Mouse (Mus musculus) limb, embryonic 10.5 days (tissue): ENCODE measurements around the gene Rnf144b. TPM values are rescaled to one million over a fixed set of nuclear protein-coding genes. Genes with fewer than 3 reads are reported as not detected.

Experiments used
- DNase-seq: peaks from one replicate; pipeline ENCODE4 v3.0.0-alpha.2; 2017; ENCODE audit warnings: low spot score
- H3K27ac ChIP-seq: fragments of 300-500 bp; sonication (generic); 2 replicates; pipeline ENCODE4 v1.5.1; 2016; ENCODE audit warnings: mild to moderate bottlenecking
- H3K27me3 ChIP-seq: fragments of 300-500 bp; sonication (generic); 2 replicates; pipeline ENCODE4 v1.6.1; 2016; ENCODE audit warnings: low read depth, mild to moderate bottlenecking; ENCODE audit not compliant: poor library complexity, severe bottlenecking
- H3K36me3 ChIP-seq: fragments of 300-500 bp; sonication (generic); 2 replicates; pipeline ENCODE4 v1.6.1; 2016; ENCODE audit warnings: mild to moderate bottlenecking, moderate library complexity
- H3K4me1 ChIP-seq: fragments of 300-500 bp; sonication (generic); 2 replicates; pipeline ENCODE4 v1.6.1; 2016
- H3K4me3 ChIP-seq: fragments of 300-500 bp; sonication (generic); 2 replicates; pipeline ENCODE4 v1.5.1; 2016; ENCODE audit warnings: mild to moderate bottlenecking, moderate library complexity
- H3K9me3 ChIP-seq: fragments of 300-500 bp; sonication (generic); replicated peaks from 2 replicates; pipeline ENCODE4 v1.6.1; 2016; ENCODE audit warnings: mild to moderate bottlenecking
- WGBS: fragments of 180-500 bp; shearing (Covaris S2); methylation state at CpG from one replicate; pipeline ENCODE4 v1.1.7; 2016; 5-methylcytosine and 5-hydroxymethylcytosine counted together
- polyA plus RNA-seq: library from polyadenylated mRNA; unstranded; fragments of >200 nt; fragmentation: Nextera tagmentation; extraction: Ambion mirVana; gene quantifications from 2 replicates; pipeline ENCODE4 v1.2.1, GENCODE M21; 2016

Rnf144b gene
- polyA plus RNA-seq, 1 experiment from 2014 or later: 0.61 TPM

DNA sequence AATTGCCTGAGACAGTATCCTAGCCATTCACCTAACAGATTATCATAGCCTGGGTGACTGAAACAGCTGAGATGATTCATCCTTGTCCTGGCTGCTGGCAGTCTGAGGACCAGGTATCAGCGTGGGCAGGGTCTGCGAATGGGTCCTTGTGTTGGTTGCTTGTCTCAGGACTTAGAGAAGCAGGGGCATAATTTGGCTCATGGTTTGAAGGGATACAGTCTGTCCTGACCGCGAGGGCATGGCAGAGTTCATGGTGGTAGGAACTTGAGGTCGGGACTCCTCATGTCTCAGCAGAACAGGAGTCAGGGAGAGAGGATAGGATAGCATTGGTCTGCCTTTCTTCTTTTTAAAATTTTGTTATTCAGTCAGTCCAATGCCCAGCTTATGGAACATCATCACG is 121.1 kb downstream of the Rnf144b start:
- WGBS: 94% methylated on average over 6 of the region's 6 CpGs
- H3K36me3 ChIP-seq: no peaks in the 10 kb centered on the region
- no peak for DNase-seq
- H3K27ac ChIP-seq: no peak overlapping the region
- H3K9me3 ChIP-seq: no peaks in the 10 kb centered on the region
- H3K4me1 ChIP-seq: peaks cover 13% of the 10 kb centered on the region; the same call in 1 of the 2 replicates
- no peak overlapping the region for H3K4me3 ChIP-seq
- H3K27me3 ChIP-seq: no peaks in the 10 kb centered on the region

DNA sequence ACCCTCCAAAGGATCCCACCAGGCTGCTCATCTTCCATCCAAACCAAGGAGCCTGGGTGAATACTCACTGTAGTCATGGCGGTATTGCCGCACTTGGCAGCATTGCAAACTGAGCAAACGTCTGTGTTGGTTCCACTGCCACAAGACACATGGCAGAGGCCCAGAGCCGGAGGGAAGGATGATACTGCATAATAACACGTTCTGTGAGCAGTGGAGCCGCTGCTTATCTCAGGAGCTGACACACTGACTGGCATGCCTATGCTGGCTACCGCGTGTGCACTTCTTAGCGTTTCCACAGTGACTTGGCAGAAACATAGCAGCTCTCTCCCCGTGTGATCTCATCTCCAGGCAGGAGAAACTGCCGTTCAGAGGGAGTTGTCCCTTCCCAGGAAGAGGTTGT is 122.3 kb downstream of the Rnf144b start:
- Histone ChIP-seq H3K27me3 (no peaks in the 10 kb centered on the region), H3K4me3 (no peak overlapping the region), H3K4me1 (peaks cover 13% of the 10 kb centered on the region; the same call in 1 of the 2 replicates), H3K36me3 (no peaks in the 10 kb centered on the region), H3K9me3 (no peaks in the 10 kb centered on the region), H3K27ac (no peak overlapping the region)
- DNase-seq: no peak
- 86% methylated on average over 11 of the region's 11 CpGs for WGBS

DNA sequence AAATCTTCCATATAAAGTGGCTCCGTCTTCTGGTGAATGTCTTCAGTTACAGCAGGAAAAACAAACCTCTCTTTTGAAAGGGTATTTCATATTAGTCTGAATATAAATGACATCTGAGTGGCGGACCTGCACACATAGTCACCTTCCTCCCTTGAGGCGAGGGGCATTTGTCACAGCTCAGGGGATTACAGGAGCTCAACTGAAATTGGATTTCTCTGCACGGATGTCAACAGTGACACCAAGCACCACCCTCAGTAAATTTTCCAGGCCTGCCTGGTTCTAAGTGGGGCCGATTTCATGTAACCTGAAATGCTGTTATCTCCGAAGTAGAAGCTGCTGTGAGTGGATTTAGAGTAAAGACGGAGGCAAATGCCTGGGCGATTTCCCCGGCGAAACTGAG is 124.0 kb downstream of the Rnf144b start:
- no peak overlapping the region for H3K4me3 ChIP-seq
- no peak overlapping the region for H3K27ac ChIP-seq
- H3K27me3 ChIP-seq: no peaks in the 10 kb centered on the region
- 76% methylated on average over 10 of the region's 10 CpGs for whole genome bisulfite sequencing
- H3K4me1 ChIP-seq: peaks cover 13% of the 10 kb centered on the region; the same call in 1 of the 2 replicates
- H3K36me3 ChIP-seq: no peaks in the 10 kb centered on the region
- DNase-seq: no peak
- H3K9me3 ChIP-seq: no peaks in the 10 kb centered on the region

DNA sequence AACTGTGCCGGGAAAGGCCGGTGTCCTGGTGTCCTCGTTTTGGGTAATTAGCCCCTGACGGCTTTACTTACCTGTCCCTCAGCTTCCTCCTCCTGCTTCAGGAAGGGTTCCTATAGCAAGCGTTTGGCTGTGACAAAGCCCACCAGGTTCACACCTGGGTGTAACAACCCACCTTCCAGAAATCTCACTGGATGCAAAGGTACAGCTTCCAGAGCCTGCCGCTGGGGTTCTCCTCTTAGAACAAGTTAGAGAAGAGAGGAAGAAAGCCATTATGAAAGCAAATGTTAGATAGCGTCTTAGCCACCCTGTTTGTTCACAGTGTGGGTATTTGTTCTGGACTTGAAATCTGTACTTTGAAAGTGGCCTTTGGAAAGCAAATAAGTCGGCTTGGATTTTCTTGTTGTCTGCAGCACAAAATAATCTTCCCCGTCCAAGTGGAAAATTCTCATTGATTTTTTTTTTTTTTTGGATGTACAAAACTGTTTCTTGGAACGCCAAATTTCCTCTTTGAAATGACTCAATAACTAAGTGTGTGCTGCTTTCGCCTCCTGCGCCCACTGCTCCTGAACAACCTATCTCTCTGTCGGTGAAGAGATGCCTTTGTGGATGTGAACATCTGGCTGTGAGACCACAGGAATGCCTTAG is 124.8 kb downstream of the Rnf144b start:
- DNase-seq: no peak
- Histone ChIP-seq H3K4me1 (peaks cover 13% of the 10 kb centered on the region; the same call in 1 of the 2 replicates), H3K36me3 (no peaks in the 10 kb centered on the region), H3K27me3 (no peaks in the 10 kb centered on the region), H3K9me3 (no peaks in the 10 kb centered on the region), H3K27ac (no peak overlapping the region), H3K4me3 (no peak overlapping the region)
- 53% methylated on average over 13 of the region's 13 CpGs for WGBS

DNA sequence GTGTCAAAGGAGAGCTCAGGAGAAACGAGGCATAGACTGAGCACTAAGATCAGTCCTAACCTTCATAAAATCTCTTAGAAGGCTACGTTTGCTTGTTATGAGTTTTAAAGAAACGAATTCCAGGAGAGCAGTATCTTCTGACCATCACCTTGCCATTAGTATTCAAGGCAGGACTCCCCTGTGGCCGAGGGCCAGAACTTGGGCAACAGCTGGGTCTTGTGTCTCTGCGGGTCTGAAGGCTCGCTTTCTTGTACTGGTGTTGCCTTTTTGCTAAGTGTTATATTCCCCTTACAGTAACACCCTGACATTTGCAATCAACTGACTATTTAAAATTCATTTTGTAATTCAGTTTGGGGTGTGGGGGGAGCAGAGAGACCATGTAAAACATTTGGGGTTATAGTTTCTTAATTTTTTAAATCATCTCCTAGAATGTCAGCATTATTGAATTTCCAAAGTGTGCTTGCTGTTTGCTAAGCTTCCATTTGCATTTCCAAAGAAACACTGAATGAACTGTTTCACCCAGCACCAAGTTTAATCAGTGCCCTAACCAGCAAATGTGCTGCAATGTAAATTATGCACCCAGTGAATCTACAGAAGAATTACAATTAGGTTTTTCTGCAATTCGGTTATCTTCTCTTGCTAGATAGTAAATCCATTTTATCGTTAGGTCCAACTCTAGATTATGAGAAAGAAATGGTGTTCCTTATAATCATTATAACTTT is 126.0 kb downstream of the Rnf144b start:
- Histone ChIP-seq H3K27ac (no peak overlapping the region), H3K9me3 (no peaks in the 10 kb centered on the region), H3K4me1 (peaks cover 13% of the 10 kb centered on the region; the same call in 1 of the 2 replicates), H3K36me3 (no peaks in the 10 kb centered on the region), H3K27me3 (no peaks in the 10 kb centered on the region), H3K4me3 (no peak overlapping the region)
- 80% methylated on average over 8 of the region's 8 CpGs for WGBS
- DNase-seq: no peak

DNA sequence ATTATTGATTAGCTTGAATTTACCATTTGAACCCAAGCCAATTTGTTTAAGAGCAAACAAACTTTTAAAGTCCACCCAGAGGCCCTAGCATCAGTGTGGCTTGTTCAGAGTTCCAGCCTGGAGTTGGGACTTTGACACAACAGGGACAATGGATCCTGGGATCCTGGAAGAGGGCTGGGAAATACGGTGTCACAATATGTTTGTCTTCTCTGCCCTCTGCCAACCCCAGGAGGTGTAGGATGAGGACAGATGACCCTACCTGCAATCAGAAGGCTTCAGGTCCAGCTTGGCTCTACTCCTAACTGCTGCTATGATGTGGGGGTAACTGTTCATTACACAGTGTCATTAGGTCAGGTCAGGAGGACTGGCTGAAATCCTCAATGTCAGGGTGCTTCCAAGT is 128.2 kb downstream of the Rnf144b start:
- H3K27ac ChIP-seq: no peak overlapping the region
- H3K27me3 ChIP-seq: no peaks in the 10 kb centered on the region
- WGBS: 95% methylated on average over 1 of the region's 1 CpGs
- H3K36me3 ChIP-seq: no peaks in the 10 kb centered on the region
- no peak overlapping the region for H3K4me3 ChIP-seq
- no peak for DNase-seq
- H3K9me3 ChIP-seq: no peaks in the 10 kb centered on the region
- peaks cover 13% of the 10 kb centered on the region; the same call in 1 of the 2 replicates for H3K4me1 ChIP-seq

DNA sequence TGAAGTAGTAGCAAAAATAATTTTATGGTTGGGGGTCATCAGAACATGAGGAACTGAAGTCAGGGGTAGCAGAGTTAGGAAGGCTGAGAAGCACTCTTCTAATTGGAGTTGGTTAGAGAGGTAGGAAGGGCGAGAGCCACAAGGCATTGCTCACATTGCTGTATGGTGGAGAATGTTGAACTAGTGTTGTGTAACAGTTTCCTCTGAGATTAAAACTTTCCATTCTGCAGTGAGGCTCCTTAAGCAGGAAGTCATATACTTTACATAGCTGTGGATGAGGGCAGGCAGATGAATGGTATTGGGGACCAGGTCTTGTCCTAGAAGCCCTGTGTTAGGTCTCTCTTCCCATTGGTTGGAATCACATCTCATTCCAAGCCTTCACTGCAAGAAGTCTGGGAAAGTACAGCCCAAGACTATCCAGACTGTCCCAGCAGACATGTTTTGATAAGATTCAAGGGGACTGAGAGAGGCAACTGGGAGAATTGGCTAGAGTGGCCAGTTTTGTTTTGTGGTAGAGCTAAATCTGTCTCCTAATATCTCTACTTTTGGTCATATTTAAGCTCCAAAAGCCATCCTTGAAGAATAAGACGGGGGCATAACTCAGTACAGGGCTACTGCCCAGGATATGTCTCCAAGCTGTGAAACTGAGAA is 128.8 kb downstream of the Rnf144b start:
- no peak for DNase-seq
- H3K4me3 ChIP-seq: no peak overlapping the region
- 92% methylated on average over 2 of the region's 2 CpGs for WGBS
- no peak overlapping the region for H3K27ac ChIP-seq
- H3K9me3 ChIP-seq: no peaks in the 10 kb centered on the region
- H3K36me3 ChIP-seq: no peaks in the 10 kb centered on the region
- H3K4me1 ChIP-seq: peaks cover 13% of the 10 kb centered on the region; the same call in 1 of the 2 replicates
- no peaks in the 10 kb centered on the region for H3K27me3 ChIP-seq

DNA sequence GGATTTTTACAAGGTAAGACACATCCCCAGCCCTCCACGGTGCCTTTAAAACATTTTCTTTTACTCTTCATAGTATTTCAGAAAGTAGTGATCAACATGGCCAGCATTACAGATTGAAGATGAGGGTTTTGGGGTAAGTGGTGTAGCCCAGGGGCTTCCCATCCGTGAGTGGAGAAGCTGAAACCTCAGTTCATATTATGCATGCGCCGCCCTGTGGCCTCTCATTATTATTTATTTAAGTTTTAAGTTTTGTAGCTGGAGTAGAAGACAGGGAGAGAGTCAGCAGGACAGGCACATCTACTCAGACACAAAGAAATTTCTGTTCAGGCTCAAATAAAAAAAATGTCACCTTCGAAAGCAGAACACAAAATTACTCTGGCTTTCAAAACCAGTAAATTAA is 131.3 kb downstream of the Rnf144b start:
- 86% methylated on average over 5 of the region's 5 CpGs for WGBS

DNA sequence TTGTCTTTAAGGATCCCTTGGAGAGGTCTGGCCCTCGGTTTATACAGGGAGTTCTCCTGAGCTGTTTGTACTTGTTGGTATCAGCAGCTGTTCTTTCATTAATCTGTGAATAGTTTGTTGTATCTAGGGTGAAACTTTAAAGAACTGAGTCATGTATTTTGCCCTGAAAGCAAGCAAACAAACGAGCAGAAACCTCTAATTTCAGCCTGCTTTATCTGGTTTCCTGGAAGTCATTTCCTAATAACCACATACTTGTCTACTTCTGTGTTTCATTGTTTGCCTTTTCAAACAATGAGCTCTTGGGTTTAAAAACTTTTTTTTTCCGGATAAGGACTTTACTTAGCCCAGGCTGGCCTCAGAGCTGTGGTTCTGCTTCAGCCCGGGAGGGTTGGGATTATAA is 136.8 kb downstream of the Rnf144b start:
- H3K27me3 ChIP-seq: no peaks in the 10 kb centered on the region
- no peak overlapping the region for H3K27ac ChIP-seq
- DNase-seq: no peak
- H3K9me3 ChIP-seq: no peaks in the 10 kb centered on the region
- WGBS: 68% methylated on average over 4 of the region's 4 CpGs
- H3K4me3 ChIP-seq: no peak overlapping the region
- peaks cover 5% of the 10 kb centered on the region; the same call in 1 of the 2 replicates for H3K4me1 ChIP-seq
- no peaks in the 10 kb centered on the region for H3K36me3 ChIP-seq

More for the DNA sequence above, 131.3 kb downstream of the Rnf144b start:
- Histone ChIP-seq H3K36me3 (no peaks in the 10 kb centered on the region), H3K9me3 (no peaks in the 10 kb centered on the region), H3K27ac (no peak overlapping the region), H3K4me3 (no peak overlapping the region), H3K4me1 (peaks cover 3% of the 10 kb centered on the region; the same call in 1 of the 2 replicates), H3K27me3 (no peaks in the 10 kb centered on the region)
- no peak for DNase-seq

DNA sequence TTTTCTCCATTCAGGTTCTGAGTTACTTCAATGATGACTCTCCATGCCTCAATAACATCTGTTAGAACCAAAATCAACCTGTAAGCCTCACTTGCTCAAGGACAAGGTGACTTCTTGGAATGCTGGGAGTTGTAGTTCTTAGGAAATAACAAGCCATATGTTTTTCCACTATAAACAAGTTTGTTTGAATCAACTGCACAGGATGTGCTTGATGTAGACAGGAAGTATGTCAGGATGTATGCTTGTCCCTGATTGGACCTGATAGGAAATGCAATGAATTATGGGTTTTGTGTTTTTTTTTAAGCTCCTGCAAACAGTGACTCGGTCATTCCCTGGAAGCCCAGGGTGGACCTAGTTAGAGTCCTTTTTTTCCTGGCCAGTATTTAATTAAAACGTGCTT is 139.5 kb downstream of the Rnf144b start:
- no peaks in the 10 kb centered on the region for H3K36me3 ChIP-seq
- no peak overlapping the region for H3K4me3 ChIP-seq
- H3K9me3 ChIP-seq: no peaks in the 10 kb centered on the region
- H3K27ac ChIP-seq: no peak overlapping the region
- no peaks in the 10 kb centered on the region for H3K27me3 ChIP-seq
- peaks cover 5% of the 10 kb centered on the region; the same call in 1 of the 2 replicates for H3K4me1 ChIP-seq
- no peak for DNase-seq
- 65% methylated on average over 2 of the region's 2 CpGs for WGBS

DNA sequence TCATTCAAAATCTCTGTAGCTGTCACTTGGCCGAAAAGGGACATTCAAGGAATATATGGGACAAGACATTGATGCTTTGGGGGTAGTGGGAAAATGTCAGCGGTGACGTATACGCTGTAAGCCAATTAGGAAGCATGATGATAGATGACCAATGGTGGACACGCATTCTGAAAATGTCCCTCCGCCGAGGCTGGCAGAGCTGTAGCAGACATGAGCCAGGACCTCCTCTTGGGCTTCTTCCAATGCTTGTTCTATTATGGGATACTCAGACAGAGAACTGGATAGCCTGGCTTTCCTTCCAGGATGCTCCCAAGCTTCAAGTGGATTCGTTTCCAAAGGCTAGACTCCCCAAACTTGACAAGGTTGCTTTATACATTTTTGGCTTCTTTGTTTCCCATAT is 141.9 kb downstream of the Rnf144b start:
- Histone ChIP-seq H3K9me3 (no peaks in the 10 kb centered on the region), H3K27ac (no peak overlapping the region), H3K4me3 (no peak overlapping the region), H3K36me3 (no peaks in the 10 kb centered on the region), H3K27me3 (no peaks in the 10 kb centered on the region), H3K4me1 (peaks cover 6% of the 10 kb centered on the region; the same call in 1 of the 2 replicates)
- WGBS: 88% methylated on average over 8 of the region's 8 CpGs
- no peak for DNase-seq

DNA sequence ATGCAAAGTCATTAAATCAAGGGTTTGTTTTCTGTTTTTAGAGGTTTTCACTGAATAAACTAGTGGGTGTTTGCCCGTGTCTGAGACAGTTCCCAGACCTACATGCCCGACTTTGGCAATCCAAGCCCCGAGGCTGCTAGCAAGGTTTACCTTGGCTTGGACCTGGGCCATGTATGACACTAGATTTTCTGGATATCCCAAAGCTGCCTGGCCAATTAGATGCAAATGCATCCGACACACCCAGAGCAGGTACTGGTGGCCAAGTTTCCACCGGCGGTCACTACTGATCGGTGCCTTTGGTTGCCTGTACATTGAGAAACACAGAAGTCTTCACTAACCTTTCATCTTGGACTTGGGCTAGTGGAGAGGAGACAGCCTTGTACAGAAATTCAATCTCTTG is 144.0 kb downstream of the Rnf144b start:
- Histone ChIP-seq H3K4me3 (no peak overlapping the region), H3K9me3 (no peaks in the 10 kb centered on the region), H3K36me3 (no peaks in the 10 kb centered on the region), H3K27me3 (no peaks in the 10 kb centered on the region), H3K27ac (no peak overlapping the region), H3K4me1 (peaks cover 14% of the 10 kb centered on the region)
- WGBS: 88% methylated on average over 7 of the region's 7 CpGs
- no peak for DNase-seq

DNA sequence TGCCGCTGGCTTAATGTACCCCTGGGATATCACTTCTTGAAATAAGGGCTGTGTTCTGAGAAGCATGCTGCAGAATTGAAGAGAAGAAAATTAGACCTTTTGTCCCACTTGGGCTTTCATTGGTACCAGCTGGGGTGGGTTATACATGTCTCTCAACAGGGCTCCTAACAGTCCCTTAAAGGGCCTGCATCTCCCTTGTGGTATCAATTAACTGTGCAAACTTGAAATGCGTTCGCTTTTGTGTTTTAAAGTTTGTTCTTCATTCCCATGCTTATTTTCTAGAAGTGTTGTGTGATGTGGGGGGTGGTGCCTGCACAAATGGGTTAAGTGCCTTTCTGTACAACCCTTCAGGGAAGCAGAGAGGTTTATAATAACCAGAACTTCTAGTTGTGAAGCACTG is 145.8 kb downstream of the Rnf144b start:
- H3K27me3 ChIP-seq: no peaks in the 10 kb centered on the region
- peak overlapping the region; percentile 4; the same call in 1 of the 2 replicates for H3K27ac ChIP-seq
- H3K4me1 ChIP-seq: peaks cover 19% of the 10 kb centered on the region
- H3K4me3 ChIP-seq: no peak overlapping the region
- WGBS: 67% methylated on average over 3 of the region's 3 CpGs
- no peak for DNase-seq
- no peaks in the 10 kb centered on the region for H3K9me3 ChIP-seq
- H3K36me3 ChIP-seq: no peaks in the 10 kb centered on the region
